Mouse (Mus musculus): ENCODE data around the gene Fbxo33. TPM values are rescaled to one million over a fixed set of nuclear protein-coding genes. Genes with fewer than 3 reads are reported as not detected.

Gene Fbxo33
- polyA plus RNA-seq, 1 experiment from 2014 or later = 13.3 TPM

- Histone ChIP-seq H3K27ac (ENCODE audit: low read depth, low read length) (no peak overlapping the region), H3K4me2 (no peak overlapping the region), H3K4me1 (replicated peaks; ENCODE audit: control insufficient read depth, insufficient read depth, low read length) (no peaks in the 10 kb centered on the region), H3K9me3 (ENCODE audit: control insufficient read depth, low read length) (no peaks in the 10 kb centered on the region), H3K4me3 (ENCODE audit: low read depth, low read length) (no peak overlapping the region), H3K36me3 (ENCODE audit: control insufficient read depth, insufficient read depth, low read length) (peaks cover 30% of the 10 kb centered on the region), H3K9ac (ENCODE audit: low read depth, low read length) (no peak overlapping the region), H3K27me3 (replicated peaks; ENCODE audit: control insufficient read depth, insufficient read depth, low read length) (no peaks in the 10 kb centered on the region)
- DNase-seq (ENCODE audit: low spot score) = no peak
- 64% methylated on average over 2 of the region's 2 CpGs for WGBS
- ATAC-seq (replicated peaks; ENCODE audit: low FRiP score) = no peak; the same call in 1 of the 2 replicates
These were observed 58.4 kb downstream of the Fbxo33 start for GRCm38 (mm10) chr12:59161091-59161490.

Small RNA genes lying within 50 kb of the gene (microRNA-seq; reads per million reads assigned to microRNA genes)
- gene Gm27284 (ENCODE audit: borderline number of aligned reads) = not detected

Other genes starting within 250 kb of the Fbxo33 start
- gene Sec23a, start 207.7 kb downstream of the Fbxo33 start, polyA plus RNA-seq (2014; fragmentation: Nextera tagmentation; extraction: Ambion mirVana) = 42.5 and 51.6 TPM in 2 replicates
- gene Gemin2, start 206.3 kb downstream of the Fbxo33 start, polyA plus RNA-seq (2014; fragmentation: Nextera tagmentation; extraction: Ambion mirVana) = 33.9 and 36.5 TPM in 2 replicates
- gene Trappc6b, start 158.3 kb downstream of the Fbxo33 start, polyA plus RNA-seq (2014; fragmentation: Nextera tagmentation; extraction: Ambion mirVana) = 58.9 and 60.8 TPM in 2 replicates
- gene Pnn, start 152.8 kb downstream of the Fbxo33 start, polyA plus RNA-seq (2014; fragmentation: Nextera tagmentation; extraction: Ambion mirVana) = 90.7 and 92.2 TPM in 2 replicates
- gene Mia2, start 123.9 kb downstream of the Fbxo33 start, polyA plus RNA-seq (2014; fragmentation: Nextera tagmentation; extraction: Ambion mirVana) = 79.7 and 85.8 TPM in 2 replicates

Data from liver, embryonic 11.5 days (tissue).